Mouse (Mus musculus) heart, embryonic 10.5 days (tissue): Measurements from ENCODE around the gene Zfp825. TPM values are rescaled to one million over a fixed set of nuclear protein-coding genes. Genes with fewer than 3 reads are reported as not detected.
"Not testable (repeated sequence)": the region's sequence is repeated elsewhere in the genome, so short reads cannot be mapped to it uniquely, and the experiment has no call there.

Experiments
- DNase-seq: peaks from one replicate; pipeline ENCODE4 v3.0.0-alpha.2; 2017; ENCODE audit warnings: low spot score
- H3K27ac ChIP-seq: fragments of 300-500 bp; sonication (generic); 2 replicates; pipeline ENCODE4 v1.5.1; 2016; ENCODE audit warnings: mild to moderate bottlenecking
- H3K27me3 ChIP-seq: fragments of 300-500 bp; sonication (generic); 2 replicates; pipeline ENCODE4 v1.6.1; 2016; ENCODE audit warnings: mild to moderate bottlenecking; ENCODE audit not compliant: poor library complexity, insufficient read depth, severe bottlenecking
- H3K36me3 ChIP-seq: fragments of 300-500 bp; sonication (generic); 2 replicates; pipeline ENCODE4 v1.6.1; 2016; ENCODE audit warnings: mild to moderate bottlenecking, moderate library complexity
- H3K4me1 ChIP-seq: fragments of 300-500 bp; sonication (generic); 2 replicates; pipeline ENCODE4 v1.6.1; 2016; ENCODE audit warnings: mild to moderate bottlenecking
- H3K4me3 ChIP-seq: fragments of 300-500 bp; sonication (generic); 2 replicates; pipeline ENCODE4 v1.5.1; 2016; ENCODE audit warnings: mild to moderate bottlenecking, moderate library complexity
- H3K9me3 ChIP-seq: fragments of 300-500 bp; sonication (generic); 2 replicates; pipeline ENCODE4 v1.6.1; 2016; ENCODE audit warnings: mild to moderate bottlenecking, moderate library complexity
- WGBS: fragments of 180-500 bp; shearing (Covaris S2); methylation state at CpG from one replicate; pipeline ENCODE4 v1.1.7; 2016; 5-methylcytosine and 5-hydroxymethylcytosine counted together
- polyA plus RNA-seq: library from polyadenylated mRNA; unstranded; fragments of >200 nt; fragmentation: Nextera tagmentation; extraction: Ambion mirVana; gene quantifications from 2 replicates; pipeline ENCODE4 v1.2.1, GENCODE M21; 2016

The Zfp825 gene
- polyA plus RNA-seq, 1 experiment from 2014 or later, result 19.1 TPM

DNA sequence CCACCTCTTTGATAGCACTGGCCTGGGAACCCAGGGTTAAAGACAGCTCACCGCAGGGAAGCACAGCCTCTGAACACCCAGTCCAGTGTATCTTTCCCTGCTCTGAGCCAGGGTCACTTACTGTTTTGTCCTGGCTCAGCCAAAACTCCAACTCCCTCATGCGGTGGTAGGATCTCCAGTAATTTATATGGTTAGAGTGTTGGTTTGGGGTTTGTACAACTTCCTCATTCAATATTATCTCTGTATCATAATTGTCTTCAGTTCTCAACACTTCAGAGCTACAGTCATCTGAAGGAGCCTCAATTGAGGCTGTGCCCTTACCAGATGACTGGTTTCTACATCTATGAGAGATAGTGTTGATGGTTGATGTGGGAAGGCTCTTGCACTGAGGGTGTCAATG lies 22.3 kb downstream of the Zfp825 start:
- DNase-seq, H3K4me1 ChIP-seq, H3K27me3 ChIP-seq, H3K4me3 ChIP-seq, H3K27ac ChIP-seq, H3K36me3 ChIP-seq, H3K9me3 ChIP-seq: not testable (repeated sequence)
- 79% methylated on average over 2 of the region's 2 CpGs for WGBS

- DNase-seq, result peak; percentile 97
- no peaks in the 10 kb centered on the region for H3K36me3 ChIP-seq
- H3K27ac ChIP-seq, result peak overlapping the region; percentile 90
- no peaks in the 10 kb centered on the region for H3K9me3 ChIP-seq
- peak overlapping the region; percentile 67 for H3K4me3 ChIP-seq
- no peaks in the 10 kb centered on the region for H3K27me3 ChIP-seq
- H3K4me1 ChIP-seq, result no peaks in the 10 kb centered on the region
- under 1% methylated on average over 23 of the region's 23 CpGs for WGBS
Measured at GRCm38 (mm10) chr13:74462699-74463385, 30.9 kb downstream of the Zfp825 start.

DNA sequence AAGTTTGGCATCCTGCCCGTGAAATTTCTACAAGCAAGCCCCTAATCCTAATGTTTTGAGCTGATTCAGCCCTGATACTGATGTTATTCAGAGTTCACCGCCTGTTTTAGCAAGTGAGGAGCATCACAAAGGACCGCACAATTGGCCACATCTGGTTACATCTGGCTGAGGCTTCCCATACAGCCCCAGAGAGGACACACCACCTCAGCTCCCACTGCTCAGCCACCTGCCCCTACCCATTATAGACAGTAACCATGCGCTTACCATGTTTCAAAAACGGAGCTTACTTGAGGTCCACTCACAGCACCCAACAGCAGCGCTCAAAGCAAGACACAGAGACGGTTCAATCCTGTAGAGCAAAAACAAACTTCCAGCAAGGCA lies 31.5 kb downstream of the Zfp825 start:
- H3K27me3 ChIP-seq, H3K4me1 ChIP-seq, H3K9me3 ChIP-seq, DNase-seq, H3K36me3 ChIP-seq: not testable (repeated sequence)
- Histone ChIP-seq H3K27ac (peak overlapping the region; percentile 90), H3K4me3 (peak overlapping the region; percentile 67)
- WGBS, result 3% methylated on average over 7 of the region's 7 CpGs

DNA sequence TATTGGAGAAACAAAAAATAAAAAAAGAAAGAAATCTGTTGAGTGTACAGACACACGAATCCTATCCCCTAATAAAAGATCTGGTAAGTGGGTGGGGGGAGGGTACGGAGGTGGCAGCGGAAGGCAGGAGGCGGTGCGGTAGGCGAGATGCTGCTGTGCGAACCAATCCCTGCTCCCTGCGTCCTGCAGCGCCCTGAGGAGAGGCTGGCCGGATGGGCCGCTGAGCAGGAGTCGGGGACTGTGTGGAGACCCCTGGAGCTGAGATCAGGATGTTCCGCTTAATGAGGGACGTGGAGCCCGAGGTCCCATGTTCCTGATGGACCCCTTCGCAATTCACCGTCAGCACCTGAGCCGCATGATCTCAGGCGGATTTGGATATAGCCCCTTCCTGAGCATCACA lies 53.9 kb downstream of the Zfp825 start:
- WGBS, result 24% methylated on average over 19 of the region's 19 CpGs
- H3K36me3 ChIP-seq, result peaks cover 26% of the 10 kb centered on the region
- H3K27ac ChIP-seq, result no peak overlapping the region
- peaks cover 16% of the 10 kb centered on the region for H3K9me3 ChIP-seq
- H3K4me1 ChIP-seq, result no peaks in the 10 kb centered on the region
- no peaks in the 10 kb centered on the region for H3K27me3 ChIP-seq
- DNase-seq, result no peak
- H3K4me3 ChIP-seq, result peak overlapping the region; percentile 18; the same call in 1 of the 2 replicates

Other genes starting within 250 kb of the Zfp825 start
- gene Ahrr, start 201.7 kb downstream of the Zfp825 start, polyA plus RNA-seq, result 0.30 and 0.90 TPM in 2 replicates
- gene Pdcd6, start 176.4 kb downstream of the Zfp825 start, polyA plus RNA-seq, result 106 and 126 TPM in 2 replicates
- gene Sdha, start 143.7 kb downstream of the Zfp825 start, polyA plus RNA-seq, result 345 and 502 TPM in 2 replicates
- 50.0 and 50.2 TPM in 2 replicates for gene Ccdc127, start 143.7 kb downstream of the Zfp825 start, polyA plus RNA-seq
- 0.09 and 0.62 TPM in 2 replicates for gene Lrrc14b, start 130.0 kb downstream of the Zfp825 start, polyA plus RNA-seq
- 3.1 and 3.9 TPM in 2 replicates for gene Zfp72, start 103.2 kb downstream of the Zfp825 start, polyA plus RNA-seq
- 70.1 and 76.2 TPM in 2 replicates for gene Ftl1-ps1, start 94.3 kb downstream of the Zfp825 start, polyA plus RNA-seq
- gene Erap1, start 145.6 kb upstream of the Zfp825 start, polyA plus RNA-seq, result 6.3 and 8.2 TPM in 2 replicates